Mouse (Mus musculus) stomach, postnatal 0 days (tissue): ENCODE data around the gene Ctnnb1.

ENCODE experiments used
- CTCF ChIP-seq: IDR thresholded peaks from 2 replicates; pipeline ENCODE4 v1.5.1; 2016; ENCODE audit warnings: antibody characterized with exemption, low read depth, mild to moderate bottlenecking, moderate library complexity
- EP300 ChIP-seq: optimal IDR thresholded peaks from 2 replicates; pipeline ENCODE3; 2016; ENCODE audit warnings: antibody characterized with exemption

- TF ChIP-seq CTCF (no peak), EP300 (no peak)
Measured at GRCm38 (mm10) chr9:120965007-120965406, 36.0 kb downstream of the Ctnnb1 start.
